Mouse (Mus musculus) myocyte (in vitro differentiated cells): Measurements from ENCODE around the gene Msh4.

ENCODE experiments used
- E2F4 ChIP-seq: IDR thresholded peaks from one replicate; pipeline ENCODE4 v1.6.1; 2011; ENCODE audit warnings: mild to moderate bottlenecking, control low read depth, moderate library complexity; ENCODE audit not compliant: insufficient read depth
- MAX ChIP-seq: IDR thresholded peaks from one replicate; pipeline ENCODE4 v1.6.1; 2011; ENCODE audit warnings: low read depth, mild to moderate bottlenecking, control low read depth
- MYOD1 ChIP-seq, 3 experiments: IDR thresholded peaks; one replicate each; pipeline ENCODE4 v1.6.1; 2011; ENCODE audit warnings: control low read depth in 2 of 3, low read depth in 2 of 3, mild to moderate bottlenecking in 2 of 3, moderate library complexity in 1 of 3; ENCODE audit not compliant: insufficient read length in 2 of 3, control insufficient read depth in 1 of 3
- POLR2A ChIP-seq: IDR thresholded peaks from one replicate; pipeline ENCODE4 v1.6.1; 2011; ENCODE audit warnings: low read depth, mild to moderate bottlenecking, control low read depth, moderate library complexity; ENCODE audit not compliant: insufficient read length
- POLR2AphosphoS2 ChIP-seq: IDR thresholded peaks from one replicate; pipeline ENCODE4 v1.6.1; 2011; ENCODE audit warnings: low read depth, control low read depth; ENCODE audit not compliant: insufficient read length
- TCF12 ChIP-seq: IDR thresholded peaks from one replicate; pipeline ENCODE4 v1.6.1; 2011; ENCODE audit warnings: mild to moderate bottlenecking, control low read depth; ENCODE audit not compliant: poor library complexity, insufficient read depth, severe bottlenecking

- TF ChIP-seq POLR2AphosphoS2 (peak; percentile 60), POLR2A (no peak), E2F4 (no peak), TCF12 (no peak), MYOD1 (IDR thresholded peaks at IDR 0.05; ENCODE audit: control insufficient read depth in 1 of 3, insufficient read length in 2 of 3, low read depth in 2 of 3) (no peak), MAX (no peak)
These were observed 4.6 kb upstream of the Msh4 start for GRCm38 (mm10) chr3:153910489-153910888.
